In genomic region chr4:135271419-135271828, GRCm38 (mm10) we compare ENCODE assay signal across 8 mouse cellular contexts. TPM values are rescaled to one million over a fixed set of nuclear protein-coding genes. Genes with fewer than 3 reads are reported as not detected.
A peak's percentile ranks its signal among the peaks of the same experiment; 100 is the strongest.
DNase-seq lines count a peak whose midpoint lies in the region; ATAC-seq and TF ChIP-seq lines count a peak whose summit lies in the region.

No protein-coding gene starts in this region.

- H3K27ac ChIP-seq in heart, adult 2 months, result peak overlapping the region; percentile 96
- H3K27ac ChIP-seq in ES-E14 (ENCODE audit: insufficient read depth, low read depth, low read length, poor library complexity, severe bottlenecking), result 0 out of 2 replicates have a peak overlapping the region, but pooled peaks have one; percentile 52
- H3K27ac ChIP-seq in embryonic facial prominence, embryonic 12.5 days, result peak overlapping the region; percentile 76; the same call in 1 of the 2 replicates
- peak overlapping the region; percentile 30; the same call in 1 of the 2 replicates for H3K27ac ChIP-seq in hindbrain, embryonic 11.5 days (ENCODE audit: low read depth, low read length)
- peak overlapping the region; percentile 95 for H3K27ac ChIP-seq in lung, postnatal 0 days (ENCODE audit: low read length)
- peak overlapping the region; percentile 97 for H3K27ac ChIP-seq in stomach, embryonic 15.5 days

- ATAC-seq in embryonic facial prominence, embryonic 12.5 days (ENCODE audit: insufficient number of reproducible peaks, insufficient read depth, low FRiP score, low TSS enrichment), result no peak
- ATAC-seq in hindbrain, embryonic 11.5 days (ENCODE audit: low FRiP score), result no peak
- ATAC-seq in lung, postnatal 0 days, result no peak
- no peak for ATAC-seq in stomach, embryonic 15.5 days (ENCODE audit: insufficient read depth, low FRiP score, low read depth)
- ATAC-seq in monocyte, adult 5-6 weeks (replicated peaks; ENCODE audit: insufficient number of reproducible peaks, low FRiP score, low TSS enrichment, poor library complexity, severe bottlenecking), result no peak

- WGBS in heart, adult 2 months, result under 1% methylated on average over 20 of the region's 20 CpGs
- under 1% methylated on average over 20 of the region's 20 CpGs for WGBS in embryonic facial prominence, embryonic 12.5 days
- WGBS in hindbrain, embryonic 11.5 days, result 2% methylated on average over 20 of the region's 20 CpGs
- WGBS in lung, postnatal 0 days, result under 1% methylated on average over 20 of the region's 20 CpGs
- under 1% methylated on average over 20 of the region's 20 CpGs for WGBS in stomach, embryonic 15.5 days

- no peaks in the 10 kb centered on the region for H3K27me3 ChIP-seq in heart, adult 2 months (ENCODE audit: control insufficient read depth, insufficient read depth, low read length)
- 0 out of 2 replicates have a peak, but pooled peaks cover 7% of the 10 kb centered on the region for H3K27me3 ChIP-seq in embryonic facial prominence, embryonic 12.5 days
- H3K27me3 ChIP-seq in hindbrain, embryonic 11.5 days (ENCODE audit: control insufficient read depth, insufficient read depth, low read length), result peaks cover 3% of the 10 kb centered on the region; the same call in 1 of the 2 replicates
- no peaks in the 10 kb centered on the region for H3K27me3 ChIP-seq in lung, postnatal 0 days (replicated peaks; ENCODE audit: insufficient read depth, low read length)
- no peaks in the 10 kb centered on the region for H3K27me3 ChIP-seq in stomach, embryonic 15.5 days (replicated peaks)

- intact Hi-C loops in heart, adult 2 months (cut with DNase I), result loop anchor here (1.0 to 2.0 kb wide), 3 partner anchors 16 to 51 kb away; no protein-coding TSS in a partner anchor
- intact Hi-C loops in heart, postnatal 25 days (cut with DNase I), result loop anchor here (1.0 kb wide), 1 partner anchor 42 kb away; no protein-coding TSS in a partner anchor

- H3K79me2 ChIP-seq in heart, adult 2 months (replicated peaks; ENCODE audit: control insufficient read depth, insufficient read depth, low read length), result 0 out of 2 replicates have a peak, but pooled peaks cover 3% of the 10 kb centered on the region

- peak; percentile 47; the same call in 1 of the 2 replicates for TF ChIP-seq POLR2A in heart, adult 2 months (IDR thresholded peaks at IDR 0.05; ENCODE audit: insufficient read depth, low read depth, low read length)

- peak; percentile 64 to 66 for DNase-seq in heart, adult 2 months
- no peak for DNase-seq in heart, postnatal 25 days (ENCODE audit: low spot score)
- DNase-seq in ES-E14 (ENCODE audit: low read depth, low spot score), result no peak
- DNase-seq in hindbrain, embryonic 11.5 days (ENCODE audit: low spot score), result peak; percentile 56
- DNase-seq in lung, postnatal 0 days (ENCODE audit: low spot score), result peak; percentile 66

- in situ Hi-C loops in ES-E14 (cut with MboI; ENCODE audit: low sequenced_read_pairs in 2 of 2, unreplicated experiment in 2 of 2), result no loop called here

- H3K4me3 ChIP-seq in heart, adult 2 months, result peak overlapping the region; percentile 94
- peak overlapping the region; percentile 80 to 90 for H3K4me3 ChIP-seq in ES-E14 (ENCODE audit: insufficient read depth in 1 of 2, low read depth in 1 of 2, low read length in 2 of 2, poor library complexity in 1 of 2, severe bottlenecking in 1 of 2)
- H3K4me3 ChIP-seq in embryonic facial prominence, embryonic 12.5 days, result peak overlapping the region; percentile 88
- peak overlapping the region; percentile 91 for H3K4me3 ChIP-seq in hindbrain, embryonic 11.5 days (ENCODE audit: low read depth, low read length)
- peak overlapping the region; percentile 81 for H3K4me3 ChIP-seq in lung, postnatal 0 days (ENCODE audit: low read depth, low read length)
- peak overlapping the region; percentile 73 for H3K4me3 ChIP-seq in stomach, embryonic 15.5 days (replicated peaks)

- no peak for TF ChIP-seq CTCF in heart, adult 2 months (IDR thresholded peaks at IDR 0.05)
- TF ChIP-seq CTCF in lung, postnatal 0 days (IDR thresholded peaks at IDR 0.05), result no peak

- H3K36me3 ChIP-seq in heart, adult 2 months (ENCODE audit: control insufficient read depth, insufficient read depth, low read length), result peaks cover 24% of the 10 kb centered on the region
- peaks cover 11% of the 10 kb centered on the region; the same call in 1 of the 2 replicates for H3K36me3 ChIP-seq in ES-E14 (ENCODE audit: control insufficient read depth, insufficient read depth, low read length, poor library complexity, severe bottlenecking)
- no peaks in the 10 kb centered on the region for H3K36me3 ChIP-seq in embryonic facial prominence, embryonic 12.5 days
- no peaks in the 10 kb centered on the region for H3K36me3 ChIP-seq in hindbrain, embryonic 11.5 days (ENCODE audit: control insufficient read depth, insufficient read depth, low read length)
- H3K36me3 ChIP-seq in lung, postnatal 0 days (ENCODE audit: insufficient read depth, low read length), result no peaks in the 10 kb centered on the region
- H3K36me3 ChIP-seq in stomach, embryonic 15.5 days, result no peaks in the 10 kb centered on the region

- peak overlapping the region; percentile 94 for H3K9ac ChIP-seq in heart, adult 2 months (ENCODE audit: low read depth, low read length)
- peak overlapping the region; percentile 91 for H3K9ac ChIP-seq in ES-E14 (ENCODE audit: insufficient read depth, low read depth, low read length, poor library complexity, severe bottlenecking)
- peak overlapping the region; percentile 92 for H3K9ac ChIP-seq in embryonic facial prominence, embryonic 12.5 days
- peak overlapping the region; percentile 84 for H3K9ac ChIP-seq in hindbrain, embryonic 11.5 days (ENCODE audit: low read depth, low read length)
- H3K9ac ChIP-seq in lung, postnatal 0 days (replicated peaks; ENCODE audit: low read depth), result peak overlapping the region; percentile 92
- peak overlapping the region; percentile 67 for H3K9ac ChIP-seq in stomach, embryonic 15.5 days

- peaks cover 21% of the 10 kb centered on the region for H3K4me1 ChIP-seq in heart, adult 2 months (ENCODE audit: control insufficient read depth, insufficient read depth, low read length)
- H3K4me1 ChIP-seq in ES-E14 (ENCODE audit: control insufficient read depth in 2 of 2, insufficient read depth in 2 of 2, low read length in 2 of 2, poor library complexity in 1 of 2), result peaks cover 8 to 12% of the 10 kb centered on the region in 2 experiments; a peak in 2 of 4 replicates
- peaks cover 42% of the 10 kb centered on the region for H3K4me1 ChIP-seq in embryonic facial prominence, embryonic 12.5 days
- H3K4me1 ChIP-seq in hindbrain, embryonic 11.5 days (replicated peaks; ENCODE audit: control insufficient read depth, insufficient read depth, low read length), result peaks cover 12% of the 10 kb centered on the region; the same call in 1 of the 2 replicates
- peaks cover 20% of the 10 kb centered on the region; the same call in 1 of the 2 replicates for H3K4me1 ChIP-seq in lung, postnatal 0 days (ENCODE audit: insufficient read depth, low read depth, low read length)
- H3K4me1 ChIP-seq in stomach, embryonic 15.5 days, result peaks cover 26% of the 10 kb centered on the region

- H3K9me3 ChIP-seq in ES-E14 (ENCODE audit: control insufficient read depth, insufficient read depth, low read depth, low read length), result no peaks in the 10 kb centered on the region
- H3K9me3 ChIP-seq in embryonic facial prominence, embryonic 12.5 days, result no peaks in the 10 kb centered on the region
- no peaks in the 10 kb centered on the region for H3K9me3 ChIP-seq in hindbrain, embryonic 11.5 days (ENCODE audit: control insufficient read depth, low read length)
- H3K9me3 ChIP-seq in lung, postnatal 0 days (ENCODE audit: low read length), result no peaks in the 10 kb centered on the region
- H3K9me3 ChIP-seq in stomach, embryonic 15.5 days, result no peaks in the 10 kb centered on the region

- peak; percentile 35; the same call in 1 of the 2 replicates for TF ChIP-seq EP300 in heart, adult 2 months (IDR thresholded peaks at IDR 0.05; ENCODE audit: insufficient read depth, low read depth, low read length)
- no peak for TF ChIP-seq EP300 in lung, postnatal 0 days (IDR thresholded peaks at IDR 0.05)

- peak overlapping the region; percentile 61 for H3K4me2 ChIP-seq in embryonic facial prominence, embryonic 12.5 days (replicated peaks)
- peak overlapping the region; percentile 81 for H3K4me2 ChIP-seq in hindbrain, embryonic 11.5 days (replicated peaks; ENCODE audit: low read depth, low read length)
- H3K4me2 ChIP-seq in lung, postnatal 0 days (replicated peaks; ENCODE audit: low read depth, low read length), result peak overlapping the region; percentile 65
- peak overlapping the region; percentile 71 for H3K4me2 ChIP-seq in stomach, embryonic 15.5 days

TF ChIP-seq in ES-E14, 5 proteins besides CTCF, POLR2A, EP300 and RAD21:
- TF ChIP-seq MAFK (IDR thresholded peaks at IDR 0.05; ENCODE audit: insufficient read depth, low read depth, low read length) (no peak), CHD2 (IDR thresholded peaks at IDR 0.05; ENCODE audit: low read depth, low read length) (no peak), HCFC1 (IDR thresholded peaks at IDR 0.05; ENCODE audit: borderline replicate concordance, insufficient read depth, low read length) (no peak), ZNF384 (IDR thresholded peaks at IDR 0.05; ENCODE audit: low read depth, low read length) (no peak), ZC3H11A (IDR thresholded peaks at IDR 0.05; ENCODE audit: borderline replicate concordance, low read depth, low read length) (no peak)

RNA-seq across cellular contexts. Expression of gene Clic4, which starts 1.2 kb away (rescaled TPM):
- 100 to 1,000 TPM; 248 to 249 TPM for total RNA-seq in heart, adult 2 months (2021)
- polyA plus RNA-seq in heart, adult 2 months (2012; rRNA removed), result 148 and 227 TPM in 2 replicates
- total RNA-seq in heart, postnatal 25 days (2021), result 100 to 1,000 TPM; 249 to 269 TPM
- total RNA-seq in ES-E14 (2012; rRNA removed), result 62.4 and 69.3 TPM in 2 replicates
- 171 and 176 TPM in 2 replicates for polyA plus RNA-seq in embryonic facial prominence, embryonic 12.5 days (2016; fragmentation: Nextera tagmentation; extraction: Ambion mirVana)
- polyA plus RNA-seq in hindbrain, embryonic 11.5 days (2014; fragmentation: Nextera tagmentation; extraction: Ambion mirVana), result 109 and 147 TPM in 2 replicates
- polyA plus RNA-seq in lung, postnatal 0 days (2015; fragmentation: Nextera tagmentation; extraction: Ambion mirVana), result 205 and 211 TPM in 2 replicates
- 141 and 144 TPM in 2 replicates for polyA plus RNA-seq in stomach, embryonic 15.5 days (2015; fragmentation: Nextera tagmentation; extraction: Ambion mirVana)
- total RNA-seq in monocyte, adult 5-6 weeks (2017), result 39.4 to 61.3 TPM (median 41.0 TPM) in 3 replicates

Comparison
In these comparisons a context has a peak if more than half of its experiments do, and no peak if none do; other contexts are left out.
1. DNase-seq: peak in heart, adult 2 months (2 of 2), hindbrain, embryonic 11.5 days (single experiment) and lung, postnatal 0 days (single experiment); none in heart, postnatal 25 days (single experiment) and ES-E14 (single experiment).
2. H3K27ac ChIP-seq: peak in every context shown above with its lines; median percentile 97 in stomach, embryonic 15.5 days; 96 in heart, adult 2 months; 95 in lung, postnatal 0 days; 76 in embryonic facial prominence, embryonic 12.5 days; 52 in ES-E14; 30 in hindbrain, embryonic 11.5 days.
3. Peak in every context shown above with its lines, with median percentiles within 50 percentile points of each other: H3K4me3 ChIP-seq, H3K9ac ChIP-seq and H3K4me2 ChIP-seq.